Mouse (Mus musculus) T-helper 17 cell (primary cell): ENCODE results near the gene Vps37b.

ENCODE experiments used
- in situ Hi-C, 2 experiments: fragments of 300-600 bp; cut with MboI, MseI; formaldehyde crosslinking; loops; 1 replicate in 1 of 2; 2 replicates in 1 of 2; pipeline ENCODE4 v1.15.1; 2025; ENCODE audit warnings: high pct_unique_total_duplicates in 2 of 2

The Vps37b gene

DNA sequence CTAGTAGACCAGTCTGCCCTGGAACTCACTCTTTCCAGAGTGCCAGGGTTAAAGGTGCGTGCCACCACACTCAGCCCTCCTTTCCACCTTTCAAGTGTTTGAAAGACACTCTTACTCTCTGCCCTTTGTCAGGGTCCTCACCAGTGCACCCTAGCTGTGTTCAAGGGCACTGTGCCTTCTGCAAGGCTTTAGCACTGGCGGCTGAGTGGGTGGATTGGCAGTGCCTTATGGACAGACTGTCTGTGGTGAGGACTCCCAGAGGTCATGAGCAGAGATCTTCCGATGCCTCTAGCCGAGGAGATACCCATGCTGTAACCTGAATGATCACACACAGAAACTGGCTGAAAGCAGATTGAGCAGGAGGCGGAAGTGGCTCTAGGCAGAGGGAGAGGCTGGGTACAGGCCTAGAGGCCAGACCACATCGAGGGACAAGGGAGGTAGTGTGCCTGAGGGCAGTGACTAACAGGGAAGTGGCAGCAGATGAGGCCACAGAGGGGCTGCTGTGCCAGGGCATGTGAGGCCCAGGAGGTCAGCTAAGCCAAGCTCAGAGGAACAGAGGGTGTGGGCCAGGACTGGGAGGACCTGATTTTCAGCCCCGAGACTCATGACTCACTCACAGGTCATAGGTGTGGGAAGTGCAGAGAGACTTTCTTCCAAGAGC lies 14.8 kb upstream of the Vps37b start:
- in situ Hi-C loops: no loop called here

DNA sequence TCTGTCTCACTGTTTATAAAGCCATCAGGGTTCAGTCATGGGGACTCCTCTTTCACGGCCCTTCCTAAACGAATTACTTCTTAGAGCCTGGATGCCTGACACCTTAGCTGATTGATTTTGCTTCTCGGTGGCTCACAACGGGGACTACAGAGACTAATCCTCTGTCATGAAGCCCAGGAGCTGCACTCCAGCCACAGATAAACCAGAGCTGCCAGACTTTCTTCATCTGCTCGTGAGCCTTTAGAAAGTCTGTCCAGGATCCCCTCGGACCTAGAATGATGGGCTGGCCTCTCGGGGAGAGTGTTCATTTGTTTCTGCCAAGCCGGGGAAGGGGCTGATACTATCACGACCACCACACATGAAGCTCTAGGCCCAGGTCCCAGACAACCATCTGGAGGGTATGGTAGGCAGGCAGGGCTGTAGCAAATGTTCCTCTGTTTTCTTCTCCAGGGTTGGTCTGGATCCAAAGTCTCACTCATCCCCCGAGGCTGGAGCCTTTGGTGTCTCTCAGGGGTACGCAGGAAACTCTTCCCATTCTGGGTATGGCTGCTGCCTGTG lies 13.5 kb upstream of the Vps37b start:
- in situ Hi-C loops: no loop called here

DNA sequence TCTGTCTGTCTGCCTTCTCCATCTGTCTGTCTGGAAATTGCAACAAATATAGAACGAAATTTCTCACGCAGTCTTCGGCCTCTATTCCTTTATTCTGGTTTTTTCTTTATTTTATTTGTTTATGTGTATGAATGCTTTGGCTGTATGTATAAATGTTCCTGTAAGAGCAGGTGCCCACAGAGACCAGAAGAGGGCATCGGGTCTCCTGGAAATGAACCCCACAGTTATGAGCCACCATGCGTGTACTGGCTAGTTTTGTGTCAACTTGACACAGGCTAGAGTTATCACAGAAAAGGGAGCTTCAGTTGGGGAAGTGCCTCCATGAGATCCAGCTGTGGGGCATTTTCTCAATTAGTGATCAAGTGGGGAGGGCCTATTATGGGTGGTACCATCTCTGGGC lies 11.9 kb upstream of the Vps37b start:
- in situ Hi-C loops: no loop called here

DNA sequence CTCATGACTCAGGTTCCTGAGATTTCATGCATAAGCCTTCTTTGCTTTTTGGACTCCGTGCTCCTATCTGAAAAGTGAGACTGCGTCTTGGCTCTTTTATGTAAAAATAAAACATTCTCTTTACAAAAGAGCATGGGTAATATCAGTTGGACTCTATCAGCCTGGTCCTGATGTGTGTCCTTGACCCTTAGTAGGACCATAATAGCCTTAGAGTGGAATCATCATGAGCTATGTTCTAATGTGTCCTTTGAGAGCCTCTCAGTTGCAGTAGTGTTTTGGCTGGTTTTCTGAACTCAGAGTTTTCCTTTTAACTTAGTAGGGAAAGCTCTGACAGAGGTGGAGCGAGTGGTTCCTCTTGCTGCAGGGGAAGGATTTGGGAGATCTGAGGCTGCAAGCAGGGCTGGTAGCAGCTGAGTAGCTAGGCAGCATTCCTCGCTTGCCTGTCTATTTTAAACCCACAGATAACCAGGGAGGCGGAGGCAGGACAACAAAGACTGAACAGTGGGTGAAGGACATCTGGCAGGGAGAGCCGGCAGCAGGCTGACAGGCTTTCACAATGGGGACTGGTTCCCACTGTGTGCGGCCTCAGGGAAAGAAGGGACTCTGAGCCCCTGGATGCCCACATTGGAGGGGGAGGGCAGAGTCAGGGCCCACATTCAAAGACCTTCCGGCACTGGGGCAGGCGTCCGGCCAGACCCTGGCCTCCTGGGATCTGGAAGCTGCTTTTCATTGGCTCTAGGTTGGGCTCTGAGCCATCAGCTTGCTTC lies 11.3 kb upstream of the Vps37b start:
- in situ Hi-C loops: no loop called here

DNA sequence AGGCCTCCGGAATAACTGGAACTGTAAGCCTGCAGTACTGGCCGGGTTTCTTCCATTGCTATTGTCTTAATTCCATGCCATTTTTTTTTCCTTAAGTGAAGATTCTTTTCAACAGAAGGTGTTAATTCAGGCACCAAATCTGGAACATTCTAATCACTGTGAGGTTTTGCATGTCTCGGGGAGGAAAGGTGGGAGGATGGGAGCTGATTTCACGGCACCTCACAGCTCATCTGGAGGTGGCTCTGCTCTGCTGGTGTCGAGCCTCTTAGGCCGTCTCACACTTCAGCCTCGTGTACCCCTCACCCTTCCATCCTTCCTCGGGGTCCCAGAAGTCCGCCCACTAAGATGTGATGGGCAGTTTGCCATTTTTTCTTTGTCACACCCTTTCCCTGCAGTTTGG lies 9.0 kb upstream of the Vps37b start:
- in situ Hi-C loops: no loop called here

DNA sequence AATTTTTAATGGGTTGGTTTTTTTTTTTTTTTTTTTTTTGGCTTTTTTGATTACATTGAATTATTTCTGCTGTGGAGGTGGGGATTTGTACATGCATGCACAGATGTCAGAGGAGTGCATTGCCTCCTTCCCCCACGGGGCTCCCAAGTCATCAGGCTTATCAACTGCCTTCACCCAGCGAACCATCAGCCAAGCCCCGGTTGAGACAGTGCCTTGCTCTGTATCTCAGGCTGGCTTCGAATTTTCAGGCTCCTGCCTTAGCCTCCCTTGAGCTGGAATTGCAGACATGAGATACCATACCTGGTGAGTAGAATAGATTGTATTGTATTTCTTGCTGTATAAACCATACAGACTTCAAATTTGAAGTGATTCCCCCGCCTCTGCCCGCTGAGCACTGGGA lies 7.5 kb upstream of the Vps37b start:
- in situ Hi-C loops: loop anchor here in 1 of 2 experiments (10.0 kb wide), 1 partner anchor 45 kb away; no protein-coding TSS in a partner anchor

DNA sequence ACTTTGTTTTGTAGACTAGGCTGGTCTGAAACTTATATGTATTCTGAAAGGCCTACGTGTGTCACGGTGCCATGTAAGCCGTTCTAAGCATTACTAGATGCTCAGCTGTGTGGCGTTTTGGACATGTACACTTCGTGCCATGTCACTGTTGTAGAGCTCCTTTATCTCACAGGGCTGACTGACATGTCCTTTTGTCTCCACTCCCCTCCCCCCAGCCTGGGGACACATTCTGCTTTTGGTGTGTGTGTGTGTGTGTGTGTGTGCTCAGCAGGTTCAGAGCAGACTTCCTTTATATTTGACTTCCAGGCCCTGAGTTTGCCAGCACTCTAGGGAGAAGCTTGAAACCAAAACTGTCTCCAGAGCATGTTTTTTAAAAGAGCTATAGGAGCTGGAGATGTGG lies 4.8 kb upstream of the Vps37b start:
- in situ Hi-C loops: loop anchor here in 1 of 2 experiments (10.0 kb wide), 1 partner anchor 48 kb away; no protein-coding TSS in a partner anchor

DNA sequence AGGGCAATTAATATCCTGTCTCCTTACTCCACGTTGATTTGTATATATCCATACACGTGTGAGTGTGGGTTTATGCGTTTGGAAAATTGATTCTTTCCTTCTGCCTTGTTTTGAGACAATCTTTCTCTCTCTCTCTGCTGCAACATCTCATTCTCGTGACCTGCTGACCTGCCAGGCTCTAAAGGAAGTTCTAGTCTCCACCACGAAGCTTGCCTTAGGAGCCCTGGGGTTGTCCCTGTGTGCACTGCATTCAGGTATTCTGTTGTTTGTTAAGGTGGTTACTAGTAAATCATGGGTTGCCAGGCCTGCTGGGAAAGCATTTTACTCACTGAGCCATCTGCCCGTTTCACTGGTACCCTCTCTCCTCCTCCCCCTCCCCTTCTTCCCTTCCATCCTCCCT lies 4.3 kb upstream of the Vps37b start:
- in situ Hi-C loops: loop anchor here in 1 of 2 experiments (10.0 kb wide), 1 partner anchor 48 kb away; no protein-coding TSS in a partner anchor

DNA sequence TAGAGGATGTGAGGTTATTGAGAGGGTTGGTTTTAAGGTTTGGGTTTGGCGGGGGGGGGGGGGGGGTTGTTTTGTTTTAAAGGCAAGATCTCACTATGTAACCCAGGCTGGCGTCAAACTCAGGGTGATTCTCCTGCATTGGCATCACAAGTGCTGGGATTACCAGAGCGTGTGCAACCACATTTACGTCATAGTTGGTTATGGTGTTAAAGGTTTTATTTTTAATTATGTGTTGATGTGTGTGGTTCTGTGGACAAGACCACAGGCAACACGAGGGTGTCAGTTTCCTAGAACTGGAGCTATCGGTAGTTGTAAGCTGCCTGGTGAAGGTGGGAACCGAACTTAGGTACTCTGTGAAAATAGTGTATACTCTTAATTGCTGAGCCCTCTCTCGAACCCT lies 3.7 kb upstream of the Vps37b start:
- in situ Hi-C loops: loop anchor here in 1 of 2 experiments (10.0 kb wide), 1 partner anchor 49 kb away; no protein-coding TSS in a partner anchor

DNA sequence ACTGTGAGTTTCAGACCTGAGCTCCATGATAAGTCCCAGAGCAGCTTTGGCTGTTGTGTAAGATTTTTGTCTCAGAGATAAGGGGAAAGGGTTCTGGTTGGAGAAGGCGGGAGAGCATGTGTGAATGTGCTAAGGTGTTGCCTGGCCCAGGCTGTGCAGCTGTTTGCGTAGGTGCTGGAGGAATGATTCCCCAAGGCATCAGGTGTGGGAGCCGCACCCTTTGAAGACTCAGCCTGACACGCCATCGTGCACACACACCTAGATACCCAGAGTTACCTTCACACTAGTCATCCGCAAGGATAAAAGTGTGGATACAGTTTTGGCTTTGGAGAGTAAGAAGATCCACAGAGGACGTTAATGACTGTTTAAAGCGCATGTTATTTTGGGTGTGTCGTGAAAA lies 3.3 kb upstream of the Vps37b start:
- in situ Hi-C loops: loop anchor here in 1 of 2 experiments (10.0 kb wide), 1 partner anchor 49 kb away; no protein-coding TSS in a partner anchor

DNA sequence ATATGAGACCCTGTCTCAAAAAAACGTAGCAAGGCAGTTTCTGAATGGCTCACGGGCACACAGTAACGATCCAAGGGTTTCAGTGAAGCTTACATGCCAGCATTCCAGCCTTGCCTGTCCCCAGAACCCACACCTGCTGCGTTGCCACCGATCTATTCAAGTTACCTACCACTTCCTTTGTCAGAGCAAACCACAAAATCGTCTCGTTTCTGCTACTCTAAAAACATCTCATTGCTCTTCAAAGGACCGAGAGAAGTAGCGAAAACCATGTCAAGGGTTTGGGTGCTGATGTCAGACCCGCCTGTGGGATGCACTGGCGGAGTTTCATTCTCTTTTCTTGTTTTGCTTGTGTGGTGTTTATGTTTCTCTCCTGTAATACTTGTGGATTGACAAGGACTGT lies 2.4 kb upstream of the Vps37b start:
- in situ Hi-C loops: loop anchor here in 1 of 2 experiments (10.0 kb wide), 1 partner anchor 50 kb away; no protein-coding TSS in a partner anchor

DNA sequence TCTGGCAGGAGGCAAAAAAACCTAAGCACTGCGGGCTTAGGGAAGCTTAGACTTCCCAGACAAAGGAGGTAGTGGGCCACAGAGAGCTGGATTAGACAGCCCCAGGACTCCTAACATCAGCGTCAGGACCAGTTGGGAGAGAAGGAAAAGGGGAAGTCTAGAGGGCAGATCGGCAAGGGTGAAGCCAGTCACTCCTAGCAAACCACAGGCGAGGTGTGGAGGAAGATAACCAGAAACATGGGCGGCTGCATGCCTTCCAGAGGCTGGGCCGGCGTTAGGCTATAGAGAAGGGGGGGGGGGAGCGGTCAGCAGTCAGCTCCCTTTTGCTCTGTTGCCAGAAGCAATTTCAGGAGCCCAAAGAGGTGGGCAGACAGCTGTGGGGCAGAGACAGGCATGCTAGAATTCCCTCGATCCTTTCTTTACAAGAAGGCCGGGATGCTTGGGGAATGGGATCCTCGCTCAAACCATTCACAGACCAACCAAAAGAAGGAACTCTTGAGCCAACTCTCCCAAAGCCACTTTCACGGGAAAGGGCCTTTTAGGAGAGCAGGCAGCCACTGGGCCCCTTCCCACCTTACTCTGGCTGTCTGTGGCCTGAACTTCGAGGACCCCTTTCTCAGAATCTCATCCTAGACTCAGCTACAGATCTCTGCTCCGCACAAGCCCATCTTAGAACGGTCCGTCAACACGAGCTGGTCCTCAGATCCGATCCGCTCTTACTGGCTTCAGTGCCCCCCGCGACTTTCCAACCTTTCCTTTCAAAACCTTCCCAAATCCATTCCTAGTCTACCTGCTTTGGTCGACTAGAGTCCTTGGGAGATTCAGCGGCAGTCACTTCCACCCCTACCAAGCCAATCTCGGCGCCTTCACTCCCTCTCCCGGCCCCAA lies 758 bp downstream of the Vps37b start:
- in situ Hi-C loops: loop anchor here in 1 of 2 experiments (10.0 kb wide), 1 partner anchor 53 kb away; no protein-coding TSS in a partner anchor

DNA sequence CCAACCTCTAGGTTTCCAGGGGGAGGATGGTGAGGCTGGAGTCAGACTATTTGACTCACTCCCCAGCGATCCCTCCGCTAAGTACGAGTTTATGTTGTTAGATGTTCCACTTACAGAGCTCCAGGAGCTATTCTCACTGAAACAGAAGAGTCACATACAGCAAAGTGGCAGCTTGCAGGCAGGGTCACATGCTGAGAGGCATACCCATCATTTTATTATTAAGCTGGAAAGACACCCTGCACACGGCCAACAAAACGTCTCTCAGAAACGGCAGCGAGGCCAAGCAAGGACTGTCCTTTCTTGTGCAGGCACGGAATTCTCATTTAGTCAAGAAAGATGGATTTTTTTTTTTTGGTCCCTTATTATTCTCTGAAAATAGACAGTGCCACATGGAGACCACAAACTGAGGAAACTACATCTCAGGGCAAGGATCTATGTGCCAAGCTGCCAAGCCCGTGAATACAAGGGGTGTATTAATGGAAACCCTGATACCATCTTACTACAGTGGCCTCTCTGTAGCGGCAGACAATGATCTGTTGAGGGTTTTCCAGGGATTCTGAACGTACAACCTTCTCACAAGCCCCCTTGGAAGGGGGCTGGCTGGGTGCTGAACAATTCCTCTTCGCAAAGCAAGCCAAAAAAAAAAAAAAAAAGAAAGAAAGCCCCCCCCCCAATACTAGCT lies 1.5 kb downstream of the Vps37b start:
- in situ Hi-C loops: loop anchor here in 1 of 2 experiments (10.0 kb wide), 1 partner anchor 54 kb away; no protein-coding TSS in a partner anchor

DNA sequence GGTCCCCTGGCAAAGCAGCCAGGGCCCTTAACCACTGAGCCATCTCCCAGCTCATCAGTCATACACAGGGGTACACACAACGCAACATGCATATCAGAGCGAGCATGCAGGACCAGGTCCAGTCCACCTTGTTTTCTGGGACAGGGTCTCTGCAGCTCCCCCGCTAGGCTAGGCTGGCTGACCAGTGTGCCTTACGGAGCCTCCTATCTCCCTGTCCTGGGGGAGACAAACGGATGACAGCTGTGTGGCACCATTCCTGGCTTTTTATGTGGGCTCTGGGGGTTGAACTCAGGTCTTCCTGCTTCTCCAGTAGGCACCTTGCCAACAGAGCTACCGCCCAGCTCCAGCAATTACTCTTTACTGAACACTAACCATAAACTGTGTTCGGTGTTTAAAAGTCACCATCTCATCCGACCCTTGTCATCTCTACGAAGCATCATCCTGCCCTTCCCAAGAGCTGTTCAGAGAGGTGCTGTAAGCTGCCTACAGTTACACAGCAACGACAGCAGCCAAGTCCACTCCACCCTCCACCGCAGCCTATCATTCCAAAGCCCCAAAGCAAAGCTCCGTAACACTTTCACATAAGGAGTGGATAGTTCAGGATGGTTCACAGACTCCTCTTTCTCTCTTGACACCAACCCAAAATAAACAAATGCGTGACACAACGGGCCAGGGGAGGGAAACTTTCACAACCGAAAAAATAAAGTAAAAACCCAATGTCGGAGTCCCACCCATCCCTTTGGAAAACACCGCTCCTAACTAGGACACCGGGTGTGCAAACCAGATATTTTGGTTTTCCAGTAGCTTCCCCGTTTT lies 2.6 kb downstream of the Vps37b start:
- in situ Hi-C loops: loop anchor here in 1 of 2 experiments (10.0 kb wide), 1 partner anchor 55 kb away; no protein-coding TSS in a partner anchor

DNA sequence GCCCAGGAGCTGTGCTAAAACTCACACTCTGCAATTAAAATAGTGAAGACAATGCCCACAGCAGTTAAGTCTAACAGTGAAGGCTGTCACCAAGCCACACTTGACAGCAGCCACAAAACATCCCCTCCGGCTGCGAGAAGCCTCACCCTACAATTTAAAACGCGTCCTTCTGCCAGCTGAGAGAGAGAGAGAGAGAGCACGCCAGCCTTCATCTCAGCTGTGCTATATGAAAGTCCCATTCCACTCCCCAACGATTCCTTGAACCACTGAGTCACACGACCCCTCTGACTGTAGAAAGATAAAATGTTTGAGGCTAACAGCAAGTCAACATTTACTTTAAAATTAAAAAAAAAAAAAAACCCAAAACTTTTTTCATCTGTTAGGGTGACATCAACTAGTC lies 3.4 kb downstream of the Vps37b start:
- in situ Hi-C loops: no loop called here

DNA sequence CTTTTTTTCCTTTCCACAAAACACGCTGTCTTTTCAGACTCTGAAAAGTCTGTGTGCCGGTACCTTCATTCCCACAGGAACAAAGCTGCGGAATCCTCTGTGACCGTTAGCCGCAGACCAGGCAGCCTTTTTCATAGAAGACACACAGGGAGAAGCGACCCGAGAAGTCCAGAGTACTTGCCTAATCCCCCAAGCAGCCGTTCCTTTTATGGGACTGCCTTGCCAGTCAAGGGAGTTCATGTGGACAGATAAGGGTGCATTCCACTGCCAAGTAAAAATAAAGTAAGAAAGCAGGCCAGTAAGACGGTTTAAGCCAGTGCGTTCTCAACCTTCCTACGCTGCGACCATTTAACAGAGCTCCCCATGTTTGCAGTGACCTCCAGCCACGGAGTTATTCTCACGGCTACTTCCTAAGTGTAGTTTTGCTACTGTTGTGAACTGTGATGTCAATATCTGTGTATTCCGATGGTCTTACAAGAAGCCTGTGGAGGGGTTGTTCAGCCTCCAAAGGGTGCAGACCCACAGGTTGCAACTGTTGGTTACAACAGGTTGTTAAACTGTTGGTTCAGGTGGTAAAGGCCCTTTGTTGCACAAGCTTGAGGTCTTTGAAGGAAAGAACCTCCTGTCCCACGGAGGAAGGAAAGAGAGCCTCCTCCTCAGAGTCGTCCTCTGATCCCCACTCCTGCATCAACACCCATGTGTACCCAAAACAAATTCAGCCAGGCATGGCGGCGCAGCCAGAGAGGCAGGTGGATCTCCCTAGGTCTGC lies 4.2 kb downstream of the Vps37b start:
- in situ Hi-C loops: no loop called here

DNA sequence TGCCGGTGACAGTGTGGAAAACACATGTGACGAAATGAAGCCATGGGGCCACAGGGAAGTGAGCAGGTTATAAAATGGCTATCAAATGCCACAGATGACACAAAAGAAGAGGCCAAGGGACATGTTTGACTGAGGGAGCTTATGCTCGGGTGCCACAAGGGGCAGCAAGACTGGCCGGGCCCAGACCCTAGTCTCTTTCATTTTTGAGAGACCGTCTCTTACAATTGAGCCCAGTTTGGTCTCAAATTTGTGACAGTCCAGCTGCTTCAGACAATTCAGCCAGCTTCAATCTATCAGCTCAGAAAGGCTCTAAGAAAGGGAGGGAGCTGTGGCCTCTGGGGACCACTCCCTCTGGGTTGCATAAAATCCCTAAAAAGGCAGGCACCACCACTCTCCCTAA lies 5.5 kb downstream of the Vps37b start:
- in situ Hi-C loops: no loop called here

DNA sequence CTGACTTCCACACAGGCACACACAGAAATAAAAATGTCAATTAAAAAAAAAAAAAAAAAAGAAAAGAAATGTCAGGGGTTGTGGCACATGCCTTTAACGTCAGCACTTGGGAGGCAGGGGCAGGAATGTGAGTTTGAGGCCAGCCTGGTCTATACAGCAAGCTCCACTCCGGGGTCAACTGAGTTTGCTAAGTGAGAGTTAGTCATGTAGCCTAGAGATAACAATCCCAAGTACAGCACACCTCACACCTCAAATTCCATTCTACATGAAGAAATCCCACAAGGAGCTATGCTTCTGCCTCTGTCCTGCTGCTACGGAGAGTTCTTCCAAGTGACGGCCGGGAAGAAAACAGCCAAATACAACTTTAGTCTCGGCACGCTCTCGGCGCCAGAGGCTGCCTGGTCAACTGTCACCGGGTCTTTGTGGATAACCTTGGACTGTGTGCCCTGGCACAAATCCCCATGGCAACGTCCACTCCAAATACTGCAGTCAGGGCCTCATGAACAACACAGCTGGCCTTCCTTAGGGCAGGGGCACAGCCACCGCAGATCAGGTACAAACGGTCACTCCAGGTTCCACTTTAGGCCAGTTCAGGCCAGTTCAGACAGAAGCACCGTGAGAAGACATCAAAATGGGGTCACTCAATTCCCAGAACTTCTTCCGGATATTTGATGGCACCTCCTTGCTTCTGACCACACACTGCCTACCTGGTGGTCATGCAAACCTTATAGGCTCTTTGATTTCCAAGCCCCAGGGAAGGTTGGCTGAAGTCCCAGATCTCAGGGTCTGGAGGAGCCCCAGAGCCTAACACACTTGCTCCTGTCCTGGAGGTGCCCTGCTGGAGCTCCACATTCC lies 6.3 kb downstream of the Vps37b start:
- in situ Hi-C loops: no loop called here
